ENCODE assay signal across 27 mouse cellular contexts in genomic region chr8:125314221-125314984, GRCm38 (mm10).
DNase-seq lines count a peak whose midpoint lies in the region; ATAC-seq and TF ChIP-seq lines count a peak whose summit lies in the region.
"Had no signal": no experiment of that assay in that cellular context is flagged by ENCODE, and none has a peak within 500 bp of the region (broad histone marks: within the 10 kb centered on the region; RNA-seq: fewer than 3 reads in every experiment).

No protein-coding gene starts in this region.

- 0 out of 2 replicates have a peak overlapping the region, but pooled peaks have one; percentile 40 for H3K27ac ChIP-seq in hindbrain, embryonic 10.5 days
- no peak overlapping the region for H3K27ac ChIP-seq in hindbrain, embryonic 14.5 days
- no peak overlapping the region for H3K27ac ChIP-seq in lung, postnatal 0 days (ENCODE audit: low read length)
- H3K27ac ChIP-seq: forebrain, embryonic 13.5 days; hindbrain, postnatal 0 days; kidney, postnatal 0 days; layer of hippocampus, adult 2 months; limb, embryonic 12.5 days; macrophage; midbrain, embryonic 10.5 days; neural tube, embryonic 13.5 days had no signal

- H3K4me3 ChIP-seq in hindbrain, embryonic 10.5 days, result no peak overlapping the region
- H3K4me3 ChIP-seq in hindbrain, embryonic 14.5 days (replicated peaks; ENCODE audit: low read length), result no peak overlapping the region
- no peak overlapping the region for H3K4me3 ChIP-seq in lung, postnatal 0 days (ENCODE audit: low read depth, low read length)
- H3K4me3 ChIP-seq: forebrain, embryonic 13.5 days; layer of hippocampus, adult 2 months; limb, embryonic 12.5 days; midbrain, embryonic 10.5 days; myocyte; neural tube, embryonic 13.5 days had no signal

- peak; percentile 43 to 83 for DNase-seq in adrenal gland, adult (ENCODE audit: inconsistent age in 2 of 2, low spot score in 1 of 2)
- no peak for DNase-seq in adrenal gland, postnatal 4 days (ENCODE audit: low spot score in 2 of 2)
- DNase-seq in hindbrain, embryonic 10.5 days (ENCODE audit: low spot score), result no peak
- DNase-seq in hindbrain, embryonic 14.5 days (ENCODE audit: low spot score), result no peak
- DNase-seq in lung, postnatal 0 days (ENCODE audit: low spot score), result no peak
- no peak for DNase-seq in lung, postnatal 14 days
- DNase-seq in adrenal gland, adult 8-10 months, result peak; percentile 45
- DNase-seq in layer of hippocampus, postnatal 25 days (ENCODE audit: extremely low spot score in 1 of 2, low spot score in 1 of 2), result no peak
- DNase-seq: cerebellum, adult 8-10 months; gastrocnemius, postnatal 36 days; layer of hippocampus, postnatal 36 days; liver, postnatal 0 days; right cerebral cortex, postnatal 25 days; spleen, adult 18-20 months had no signal

- TF ChIP-seq EP300 in lung, postnatal 0 days (IDR thresholded peaks at IDR 0.05), result peak; percentile 36; the same call in 1 of the 2 replicates

- 46% methylated on average over 10 of the region's 10 CpGs for WGBS in hindbrain, embryonic 10.5 days
- WGBS in hindbrain, embryonic 14.5 days, result 46% methylated on average over 10 of the region's 10 CpGs
- 43% methylated on average over 10 of the region's 10 CpGs for WGBS in lung, postnatal 0 days

- peaks cover 53% of the 10 kb centered on the region for H3K4me1 ChIP-seq in hindbrain, embryonic 10.5 days (replicated peaks)
- H3K4me1 ChIP-seq in hindbrain, embryonic 14.5 days (replicated peaks; ENCODE audit: control insufficient read depth, insufficient read depth, low read length), result peaks cover 17% of the 10 kb centered on the region
- H3K4me1 ChIP-seq in lung, postnatal 0 days (ENCODE audit: insufficient read depth, low read depth, low read length), result peaks cover 6% of the 10 kb centered on the region

- peaks cover 8% of the 10 kb centered on the region for H3K27me3 ChIP-seq in hindbrain, embryonic 10.5 days (ENCODE audit: insufficient read depth, poor library complexity, severe bottlenecking)
- peaks cover 7% of the 10 kb centered on the region; the same call in 1 of the 2 replicates for H3K27me3 ChIP-seq in hindbrain, embryonic 14.5 days (ENCODE audit: control insufficient read depth, insufficient read depth, low read length)
- H3K27me3 ChIP-seq in lung, postnatal 0 days (replicated peaks; ENCODE audit: insufficient read depth, low read length), result no peaks in the 10 kb centered on the region
- H3K27me3 ChIP-seq: limb, embryonic 12.5 days had no signal

- H3K4me2 ChIP-seq in hindbrain, embryonic 14.5 days (replicated peaks), result no peak overlapping the region
- no peak overlapping the region for H3K4me2 ChIP-seq in lung, postnatal 0 days (replicated peaks; ENCODE audit: low read depth, low read length)
- H3K4me2 ChIP-seq: forebrain, embryonic 13.5 days; limb, embryonic 12.5 days; liver, embryonic 11.5 days; neural tube, embryonic 13.5 days had no signal

- no peak for TF ChIP-seq CTCF in lung, postnatal 0 days (IDR thresholded peaks at IDR 0.05)

- H3K9ac ChIP-seq in hindbrain, embryonic 14.5 days, result no peak overlapping the region
- no peak overlapping the region for H3K9ac ChIP-seq in lung, postnatal 0 days (replicated peaks; ENCODE audit: low read depth)
- H3K9ac ChIP-seq: forebrain, embryonic 13.5 days; limb, embryonic 12.5 days; liver, postnatal 0 days; neural tube, embryonic 13.5 days had no signal

- H3K9me3 ChIP-seq in hindbrain, embryonic 10.5 days, result no peaks in the 10 kb centered on the region
- no peaks in the 10 kb centered on the region for H3K9me3 ChIP-seq in hindbrain, embryonic 14.5 days (ENCODE audit: control insufficient read depth, low read length)
- no peaks in the 10 kb centered on the region for H3K9me3 ChIP-seq in lung, postnatal 0 days (ENCODE audit: low read length)
- H3K9me3 ChIP-seq: forebrain, embryonic 13.5 days; limb, embryonic 12.5 days; midbrain, embryonic 10.5 days; neural tube, embryonic 13.5 days had no signal

- H3K36me3 ChIP-seq in hindbrain, embryonic 10.5 days, result no peaks in the 10 kb centered on the region
- H3K36me3 ChIP-seq in hindbrain, embryonic 14.5 days (replicated peaks; ENCODE audit: control insufficient read depth, insufficient read depth), result no peaks in the 10 kb centered on the region
- no peaks in the 10 kb centered on the region for H3K36me3 ChIP-seq in lung, postnatal 0 days (ENCODE audit: insufficient read depth, low read length)
- H3K36me3 ChIP-seq: limb, embryonic 12.5 days; midbrain, embryonic 10.5 days; neural tube, embryonic 13.5 days had no signal

- ATAC-seq in hindbrain, embryonic 14.5 days (ENCODE audit: low FRiP score), result no peak
- peak; percentile 57 for ATAC-seq in lung, postnatal 0 days
- ATAC-seq: activated CD4-positive, CD25-positive, alpha-beta regulatory T cell, adult 4 months; forebrain, embryonic 13.5 days; hindbrain, postnatal 0 days; intestine, postnatal 0 days; liver, postnatal 0 days; midbrain, embryonic 16.5 days had no signal

Comparison
In these comparisons a context has a peak if more than half of its experiments do, and no peak if none do; other contexts are left out.
1. DNase-seq: peak in adrenal gland, adult (2 of 2) and adrenal gland, adult 8-10 months (single experiment); none in adrenal gland, postnatal 4 days (0 of 2), hindbrain, embryonic 10.5 days (single experiment), hindbrain, embryonic 14.5 days (single experiment), lung, postnatal 0 days (single experiment), lung, postnatal 14 days (single experiment) and layer of hippocampus, postnatal 25 days (0 of 2).